Mouse (Mus musculus): ENCODE results near the gene Tmem245.

DNA sequence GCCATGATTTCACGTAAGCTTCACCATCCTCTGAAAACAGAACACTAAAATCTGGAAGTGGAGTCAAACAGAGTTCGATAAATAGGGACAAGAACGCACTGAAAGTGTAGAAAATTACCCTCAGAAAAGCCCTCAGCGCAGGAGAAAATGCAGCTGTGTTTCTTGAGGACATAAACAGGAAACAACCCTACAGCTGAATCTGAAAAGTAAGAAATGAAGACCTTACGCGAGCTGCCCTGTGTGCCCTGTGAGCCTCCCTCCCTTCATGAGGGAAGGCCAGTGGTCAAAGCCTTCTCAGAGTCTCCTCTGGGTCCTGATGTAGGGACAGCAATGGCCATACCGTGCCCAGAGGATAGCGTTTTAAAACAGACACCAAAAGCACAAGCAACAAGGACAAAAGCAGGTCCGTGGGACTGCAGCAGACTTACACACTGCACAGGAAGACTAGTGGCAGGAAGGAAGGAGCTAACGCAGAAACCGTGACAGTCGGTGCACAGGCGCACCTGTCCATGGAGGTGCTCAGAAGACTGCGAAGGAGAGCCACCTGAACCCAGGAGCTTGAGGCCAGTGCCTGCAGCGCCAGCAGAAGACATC, 31.4 kb downstream of the Tmem245 start:
- no peak for TF ChIP-seq CTCF (IDR thresholded peaks at IDR 0.05; ENCODE audit: low read depth, low read length)
- no peak for TF ChIP-seq POLR2A (IDR thresholded peaks at IDR 0.05; ENCODE audit: extremely low read depth, insufficient read depth, low read length)

All from liver, adult 2 months (tissue).